Mouse (Mus musculus) left cerebral cortex, adult 11 months (tissue): ENCODE measurements around the gene Gpr19.

Experiments used
- DNase-seq: peaks from one replicate; pipeline ENCODE4 v3.0.0; 2022; ENCODE audit warnings: low spot score

Gene Gpr19

DNA sequence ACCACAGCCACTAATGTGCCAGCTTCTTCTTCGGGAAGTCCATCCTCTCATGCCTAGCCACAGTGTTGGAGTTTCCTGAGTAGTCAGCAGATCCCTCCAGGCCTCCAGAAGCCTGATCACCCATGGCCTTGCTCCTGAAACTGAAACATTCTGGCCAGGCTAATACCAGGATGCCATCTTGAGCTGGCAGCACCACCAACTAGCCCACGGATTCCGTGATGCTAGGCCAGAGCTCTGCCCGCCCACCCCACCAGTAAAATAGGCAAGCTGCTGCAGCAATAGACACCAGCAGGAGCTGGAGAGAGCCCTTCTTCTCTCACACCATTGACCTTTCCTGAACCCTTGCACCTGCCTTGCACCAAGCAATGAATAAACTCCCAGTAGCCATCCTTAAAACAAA, 50.8 kb downstream of the Gpr19 start:
- no peak for DNase-seq

DNA sequence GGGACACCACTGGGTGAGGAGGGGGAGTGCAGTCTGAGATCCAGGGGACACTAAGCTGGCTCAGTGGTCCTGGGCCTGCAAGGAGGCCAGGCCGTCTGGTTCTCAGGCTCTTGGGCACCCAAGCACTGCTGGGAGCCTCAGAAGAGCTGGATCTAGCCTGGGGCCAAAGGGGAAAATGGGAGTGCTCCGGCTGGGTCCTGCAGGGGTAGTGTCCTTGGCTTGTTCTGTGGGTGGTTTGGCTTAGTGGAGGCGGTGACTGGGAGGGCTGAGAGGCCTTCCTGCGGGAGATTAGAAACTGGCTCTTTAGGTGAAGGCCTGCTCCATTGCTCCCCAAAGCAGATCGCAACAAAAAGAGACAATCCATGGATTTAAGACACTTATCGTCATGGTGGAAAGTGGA, 52.1 kb downstream of the Gpr19 start:
- no peak for DNase-seq

DNA sequence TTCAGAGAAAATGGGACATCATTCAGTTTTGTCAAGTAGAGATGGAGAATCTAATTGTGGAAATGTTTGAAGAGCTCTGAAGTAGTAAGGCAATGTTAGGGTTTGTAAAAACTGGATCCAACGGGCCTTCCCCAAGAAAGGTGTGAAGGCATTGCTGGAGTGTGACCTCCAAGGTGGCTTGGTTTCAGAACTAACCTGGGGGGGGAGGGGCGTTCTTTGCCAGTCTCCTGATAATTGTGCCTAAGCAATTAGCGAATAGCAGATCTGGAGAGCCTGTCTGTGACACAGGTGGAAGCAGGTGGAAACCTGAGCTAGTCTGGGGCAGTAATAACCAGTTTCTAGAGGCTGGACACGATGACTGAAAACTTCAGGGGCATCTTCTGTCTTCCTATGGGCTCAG, 52.7 kb downstream of the Gpr19 start:
- no peak for DNase-seq

DNA sequence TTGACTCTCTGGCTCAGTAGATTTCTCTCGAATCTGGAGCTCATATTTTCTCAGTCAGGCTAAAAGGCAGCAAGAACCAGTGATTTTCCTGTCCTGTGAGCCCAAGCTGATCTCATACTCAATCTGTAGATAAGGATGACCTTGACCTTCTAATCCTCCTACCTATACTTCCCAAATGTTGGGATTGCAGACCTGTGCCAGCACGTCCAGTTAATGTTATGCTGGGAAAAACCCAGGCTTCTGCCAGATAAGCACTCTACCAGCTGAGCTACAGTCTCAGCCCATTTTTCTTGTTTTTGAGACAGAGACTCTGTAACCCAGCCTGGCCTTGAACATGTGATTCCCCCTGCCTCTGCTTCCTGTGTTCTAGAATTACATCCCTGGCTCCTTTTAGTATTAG, 58.0 kb downstream of the Gpr19 start:
- no peak for DNase-seq

DNA sequence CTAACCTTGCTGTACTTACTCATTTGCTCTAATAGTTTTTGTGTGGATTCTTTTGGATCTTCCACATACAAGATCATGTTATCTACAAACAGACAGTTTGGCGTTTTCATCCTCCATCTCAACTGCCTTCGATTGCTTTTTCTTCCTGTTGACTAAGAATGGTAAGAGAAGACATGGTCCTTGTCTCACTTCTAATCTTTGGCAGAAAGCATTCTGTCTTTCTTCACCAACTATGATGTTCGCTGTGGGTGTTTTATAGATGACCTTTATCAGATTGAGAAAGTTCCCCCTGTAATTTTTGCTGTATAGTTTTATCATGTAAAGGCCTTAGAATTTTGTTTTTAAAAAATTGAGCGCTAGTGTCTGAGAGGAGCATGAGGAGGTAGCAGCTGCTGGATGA, 60.3 kb downstream of the Gpr19 start:
- DNase-seq = no peak

DNA sequence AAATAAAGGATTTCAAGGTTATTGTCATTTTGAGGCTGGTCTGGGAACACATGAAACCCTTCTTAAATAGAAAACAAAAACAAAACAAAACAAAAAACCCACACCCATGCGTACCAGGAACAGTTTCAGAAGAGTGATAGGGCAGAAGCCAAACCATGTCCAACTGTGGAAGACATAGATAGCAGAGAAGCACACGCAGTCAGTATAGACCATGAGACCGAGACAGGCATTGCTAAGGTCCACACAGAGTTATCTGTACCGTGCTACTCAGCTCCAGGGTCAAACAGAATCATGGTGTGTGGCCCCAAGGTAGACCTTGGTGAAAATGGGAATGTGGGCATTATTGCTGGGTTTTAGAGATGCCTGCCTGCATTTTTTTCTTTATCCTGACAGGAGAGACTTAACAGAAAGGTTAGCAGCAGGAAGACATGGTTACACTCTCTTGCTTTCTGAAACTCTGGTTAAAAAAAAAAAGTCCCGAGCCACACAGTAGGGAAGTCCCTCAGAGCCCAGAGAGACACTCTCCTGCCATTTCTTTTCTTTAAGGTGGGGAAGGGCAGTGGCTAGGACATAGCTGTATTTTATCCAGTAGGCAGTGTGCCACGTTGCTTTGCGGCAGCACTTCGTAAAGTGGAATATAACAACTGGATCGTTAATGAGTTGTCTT, 63.7 kb downstream of the Gpr19 start:
- DNase-seq = no peak

DNA sequence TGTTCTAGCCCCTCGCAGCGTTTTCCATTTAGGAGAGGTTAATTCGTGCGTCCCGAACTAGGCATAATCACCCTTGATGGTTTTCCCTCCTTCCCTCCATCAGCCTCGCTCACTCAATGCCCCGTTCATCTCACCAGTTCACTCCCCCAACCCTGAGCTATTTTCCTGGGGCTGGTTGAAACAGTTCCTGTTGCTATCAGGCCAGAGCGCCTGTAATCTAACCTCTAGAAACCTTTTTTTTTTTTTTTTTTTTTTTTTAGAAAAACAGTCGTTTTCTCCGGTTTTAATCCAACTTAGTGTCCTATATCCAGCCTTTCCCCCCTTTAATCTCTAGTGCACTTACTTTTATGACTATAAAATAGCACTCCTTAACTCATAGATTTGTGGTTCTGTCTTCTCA, 67.6 kb downstream of the Gpr19 start:
- DNase-seq = no peak

DNA sequence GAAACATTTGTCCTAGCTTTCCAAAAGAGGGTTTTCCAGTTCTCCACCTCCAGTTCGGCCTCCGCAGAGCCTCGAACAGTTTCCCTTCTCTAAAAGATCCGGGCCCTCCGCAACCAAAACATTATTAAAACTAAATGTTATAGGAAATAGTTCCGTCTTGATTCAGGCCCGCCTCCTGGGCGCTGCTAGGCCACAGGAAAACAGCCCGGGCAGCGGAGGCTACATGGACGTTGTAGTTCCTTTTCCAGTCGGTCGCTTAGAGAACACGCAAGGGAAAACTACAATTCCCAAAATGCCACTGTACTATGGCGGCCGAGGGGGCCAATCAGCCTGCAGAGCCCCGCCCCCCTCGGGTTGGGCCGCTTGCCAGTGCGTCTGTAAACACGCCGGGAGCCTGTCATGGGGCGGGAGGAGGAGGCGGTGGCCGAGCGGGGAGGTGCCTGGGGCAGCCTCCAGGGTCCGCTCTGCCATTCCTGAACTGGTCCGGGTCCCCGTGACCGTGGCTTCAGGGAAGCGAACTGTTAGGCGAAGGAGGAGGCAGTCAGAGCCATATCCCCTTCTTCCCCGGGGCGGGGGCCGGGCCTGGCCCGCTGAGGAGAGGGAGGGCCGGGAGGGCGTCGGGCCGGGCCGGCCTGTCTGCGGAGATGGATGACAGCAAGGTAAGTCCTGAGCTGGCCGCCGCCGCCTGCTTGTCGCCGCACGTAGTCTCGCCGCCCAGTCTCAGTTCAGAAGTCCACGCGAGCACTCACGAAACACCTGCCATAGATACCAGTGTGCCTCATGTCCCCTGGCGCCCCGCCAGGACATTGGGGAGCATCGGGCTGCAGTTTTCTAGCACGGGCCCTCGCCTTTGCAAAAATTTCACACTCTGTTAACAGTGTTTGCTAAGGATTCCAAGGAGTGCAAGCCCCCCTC, 68.3 kb downstream of the Gpr19 start, which contains the start of gene Crebl2:
Gene Crebl2 (plus strand): TSS at position 369 of the 915 bp plus-strand sequence.
- peak; percentile 99 for DNase-seq

DNA sequence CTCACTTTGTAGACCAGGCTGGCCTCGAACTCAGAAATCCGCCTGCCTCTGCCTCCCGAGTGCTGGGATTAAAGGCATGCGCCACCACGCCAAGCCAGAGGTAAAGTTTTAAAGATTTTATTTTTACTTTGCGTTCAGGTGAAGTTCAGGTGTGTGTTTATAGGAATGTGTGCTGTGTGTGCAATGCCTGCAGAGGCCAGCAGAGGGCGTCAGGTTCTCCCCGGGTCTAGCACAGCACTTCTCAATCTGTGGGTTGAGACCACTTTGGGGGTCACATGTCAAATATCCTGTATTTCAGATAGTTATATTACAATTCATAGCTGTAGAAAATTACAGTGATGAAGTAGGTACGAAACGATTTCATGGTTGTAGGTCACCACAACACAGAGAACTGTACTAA, 75.5 kb downstream of the Gpr19 start:
- DNase-seq = no peak

DNA sequence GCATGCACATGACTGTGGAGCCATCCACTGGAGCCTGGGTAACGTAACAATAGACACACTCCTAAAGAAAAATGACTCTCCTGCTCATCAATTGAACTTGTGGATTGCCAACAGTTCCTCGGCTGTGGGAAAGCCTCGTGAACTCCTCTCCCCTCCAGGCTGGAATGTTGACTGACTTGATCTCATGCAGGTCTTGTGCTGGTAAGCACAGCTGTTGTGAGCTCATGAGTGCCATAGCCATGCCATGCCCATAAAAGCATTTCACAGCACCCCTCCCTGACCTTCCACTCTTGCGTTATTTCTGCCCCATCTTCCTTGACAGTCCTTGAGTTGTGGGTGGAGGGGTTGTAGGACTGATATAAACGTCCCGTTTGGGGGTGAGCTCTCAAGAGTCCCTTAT, 78.0 kb downstream of the Gpr19 start:
- no peak for DNase-seq

DNA sequence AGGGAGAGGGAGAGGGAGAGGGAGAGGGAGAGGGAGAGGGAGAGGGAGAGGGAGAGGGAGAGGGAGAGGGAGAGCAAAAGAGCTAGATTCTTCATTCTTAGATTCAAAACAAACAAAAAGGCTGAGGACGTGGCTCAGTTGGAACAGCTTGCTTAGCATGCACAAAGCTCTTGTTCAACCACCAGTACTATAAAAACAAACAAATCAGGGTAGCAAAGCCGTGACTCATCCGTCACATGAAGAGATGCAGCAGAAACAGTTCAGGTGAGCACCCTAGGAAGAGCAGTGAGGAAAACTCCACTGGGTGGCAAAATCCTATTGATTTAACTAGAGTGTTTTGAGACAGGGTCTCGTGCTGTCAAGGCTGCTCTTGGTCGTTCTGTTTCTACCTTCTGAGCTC, 78.6 kb downstream of the Gpr19 start:
- DNase-seq = no peak
